In the genomic region with DNA sequence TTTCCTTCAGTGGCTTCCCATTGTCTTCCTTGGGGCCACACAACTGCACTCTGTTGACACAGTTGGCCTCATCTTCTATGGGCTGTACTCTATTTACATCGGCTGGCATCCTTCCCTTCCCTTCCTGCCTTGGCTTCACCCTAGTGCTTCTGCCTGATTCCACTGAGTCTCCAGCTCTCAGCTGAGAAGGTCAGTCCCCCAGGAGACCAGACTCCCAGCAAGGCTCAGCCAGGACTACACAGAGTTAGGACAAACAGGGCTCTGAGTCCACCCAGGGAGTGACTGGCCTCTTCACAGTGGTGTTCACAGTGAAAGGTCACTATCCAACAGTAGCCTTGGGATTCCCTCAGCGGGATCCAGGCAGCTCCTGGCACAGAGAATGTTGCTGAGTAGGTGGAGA, we compare ENCODE assay signal across 13 mouse cellular contexts. TPM values are rescaled to one million over a fixed set of nuclear protein-coding genes. Genes with fewer than 3 reads are reported as not detected.
A peak's percentile ranks its signal among the peaks of the same experiment; 100 is the strongest.
DNase-seq lines count a peak whose midpoint lies in the region; ATAC-seq and TF ChIP-seq lines count a peak whose summit lies in the region.
"Had no signal": no experiment of that assay in that cellular context is flagged by ENCODE, and none has a peak within 500 bp of the region (broad histone marks: within the 10 kb centered on the region; RNA-seq: fewer than 3 reads in every experiment).

No protein-coding gene starts in this region.

- H3K36me3 ChIP-seq in forebrain, postnatal 0 days (ENCODE audit: insufficient read depth) = no peaks in the 10 kb centered on the region
- no peaks in the 10 kb centered on the region for H3K36me3 ChIP-seq in forebrain, embryonic 13.5 days (ENCODE audit: poor library complexity, severe bottlenecking)
- H3K36me3 ChIP-seq in liver, embryonic 11.5 days (ENCODE audit: control insufficient read depth, insufficient read depth, low read length) = no peaks in the 10 kb centered on the region
- no peaks in the 10 kb centered on the region for H3K36me3 ChIP-seq in forebrain, embryonic 11.5 days (ENCODE audit: control insufficient read depth, insufficient read depth, low read length)
- H3K36me3 ChIP-seq: forebrain, embryonic 12.5 days had no signal

- H3K4me2 ChIP-seq in forebrain, postnatal 0 days (ENCODE audit: low read depth) = no peak overlapping the region
- H3K4me2 ChIP-seq in forebrain, embryonic 13.5 days = no peak overlapping the region
- H3K4me2 ChIP-seq in liver, embryonic 11.5 days = no peak overlapping the region
- no peak overlapping the region for H3K4me2 ChIP-seq in forebrain, embryonic 11.5 days (ENCODE audit: low read depth, low read length, severe bottlenecking)
- H3K4me2 ChIP-seq: forebrain, embryonic 12.5 days had no signal

- WGBS in forebrain, postnatal 0 days = 43% methylated on average over 2 of the region's 2 CpGs
- WGBS in forebrain, embryonic 13.5 days = 44% methylated on average over 2 of the region's 2 CpGs
- WGBS in liver, embryonic 11.5 days = 37% methylated on average over 2 of the region's 2 CpGs
- WGBS in forebrain, embryonic 11.5 days = 35% methylated on average over 2 of the region's 2 CpGs

- peak; percentile 23; the same call in 1 of the 2 replicates for ATAC-seq in forebrain, postnatal 0 days
- ATAC-seq in forebrain, embryonic 13.5 days = no peak
- ATAC-seq in liver, embryonic 11.5 days (replicated peaks; ENCODE audit: low FRiP score) = no peak
- ATAC-seq in forebrain, embryonic 11.5 days (replicated peaks; ENCODE audit: low FRiP score) = no peak

- TF ChIP-seq CTCF in forebrain, postnatal 0 days (IDR thresholded peaks at IDR 0.05; ENCODE audit: low read depth) = no peak

- no peak overlapping the region for H3K4me3 ChIP-seq in forebrain, postnatal 0 days (ENCODE audit: low read depth, low read length)
- no peak overlapping the region for H3K4me3 ChIP-seq in forebrain, embryonic 13.5 days
- no peak overlapping the region for H3K4me3 ChIP-seq in liver, embryonic 11.5 days (ENCODE audit: low read depth, low read length)
- no peak overlapping the region for H3K4me3 ChIP-seq in forebrain, embryonic 11.5 days (ENCODE audit: low read depth, low read length)
- H3K4me3 ChIP-seq: forebrain, embryonic 12.5 days; megakaryocyte, embryonic 14.5 days had no signal

- no peaks in the 10 kb centered on the region for H3K4me1 ChIP-seq in forebrain, postnatal 0 days (ENCODE audit: insufficient read depth)
- peaks cover 9% of the 10 kb centered on the region for H3K4me1 ChIP-seq in forebrain, embryonic 13.5 days
- peaks cover 13% of the 10 kb centered on the region for H3K4me1 ChIP-seq in liver, embryonic 11.5 days (replicated peaks; ENCODE audit: control insufficient read depth, insufficient read depth, low read length)
- 0 out of 2 replicates have a peak, but pooled peaks cover 5% of the 10 kb centered on the region for H3K4me1 ChIP-seq in forebrain, embryonic 11.5 days (replicated peaks; ENCODE audit: control insufficient read depth, insufficient read depth, low read length)

- H3K9ac ChIP-seq in forebrain, postnatal 0 days = no peak overlapping the region
- H3K9ac ChIP-seq in forebrain, embryonic 13.5 days = no peak overlapping the region
- H3K9ac ChIP-seq in liver, embryonic 11.5 days (ENCODE audit: low read depth, low read length) = no peak overlapping the region
- H3K9ac ChIP-seq in forebrain, embryonic 11.5 days (ENCODE audit: low read length) = no peak overlapping the region
- H3K9ac ChIP-seq: forebrain, embryonic 12.5 days had no signal

- DNase-seq in forebrain, postnatal 0 days = no peak
- DNase-seq in ovary, postnatal 36 days (ENCODE audit: low spot score) = peak; percentile 55
- DNase-seq in ovary, postnatal 14 days (ENCODE audit: low spot score) = no peak
- no peak for DNase-seq in liver, embryonic 11.5 days (ENCODE audit: low spot score)
- DNase-seq in lung, postnatal 36 days = peak; percentile 72
- DNase-seq in thymus, postnatal 10 days (ENCODE audit: low spot score in 2 of 2) = no peak
- no peak for DNase-seq in forebrain, embryonic 11.5 days (ENCODE audit: low spot score)
- DNase-seq: embryo, embryonic 11 days had no signal

- no peaks in the 10 kb centered on the region for H3K9me3 ChIP-seq in forebrain, postnatal 0 days (ENCODE audit: low read length)
- H3K9me3 ChIP-seq in forebrain, embryonic 13.5 days (replicated peaks) = no peaks in the 10 kb centered on the region
- H3K9me3 ChIP-seq in liver, embryonic 11.5 days (ENCODE audit: control insufficient read depth, low read length) = no peaks in the 10 kb centered on the region
- no peaks in the 10 kb centered on the region for H3K9me3 ChIP-seq in forebrain, embryonic 11.5 days (ENCODE audit: control insufficient read depth, low read length)
- H3K9me3 ChIP-seq: forebrain, embryonic 12.5 days; megakaryocyte, embryonic 14.5 days had no signal

- no peaks in the 10 kb centered on the region; the same call in 1 of the 2 replicates for H3K27me3 ChIP-seq in forebrain, postnatal 0 days (ENCODE audit: insufficient read depth, low read length)
- no peaks in the 10 kb centered on the region for H3K27me3 ChIP-seq in forebrain, embryonic 13.5 days
- H3K27me3 ChIP-seq in liver, embryonic 11.5 days (replicated peaks; ENCODE audit: control insufficient read depth, insufficient read depth, low read length) = no peaks in the 10 kb centered on the region
- no peaks in the 10 kb centered on the region for H3K27me3 ChIP-seq in forebrain, embryonic 11.5 days (ENCODE audit: control insufficient read depth, insufficient read depth, low read length)

- no peak overlapping the region for H3K27ac ChIP-seq in forebrain, postnatal 0 days (ENCODE audit: low read depth, low read length)
- H3K27ac ChIP-seq in forebrain, embryonic 13.5 days = no peak overlapping the region
- 0 out of 2 replicates have a peak overlapping the region, but pooled peaks have one; percentile 5 for H3K27ac ChIP-seq in liver, embryonic 11.5 days (ENCODE audit: low read depth, low read length)
- H3K27ac ChIP-seq in forebrain, embryonic 11.5 days (ENCODE audit: low read depth, low read length) = no peak overlapping the region
- H3K27ac ChIP-seq: forebrain, embryonic 12.5 days had no signal

RNA-seq across cellular contexts. Expression of gene Spocd1, which starts 12.9 kb away (rescaled TPM):
- total RNA-seq in forebrain, postnatal 0 days (2014; rRNA removed) = not detected in 2 replicates
- polyA plus RNA-seq in forebrain, postnatal 0 days (2015; fragmentation: Nextera tagmentation; extraction: Ambion mirVana) = 0.05 TPM in 1 of 2 replicates, not detected in the other
- not detected in 2 replicates for polyA plus RNA-seq in forebrain, embryonic 13.5 days (2015; fragmentation: Nextera tagmentation; extraction: Ambion mirVana)
- polyA plus RNA-seq in liver, embryonic 11.5 days (2014; fragmentation: Nextera tagmentation; extraction: Ambion mirVana) = 0.07 and 0.17 TPM in 2 replicates
- 0.05 TPM in 1 of 2 replicates, not detected in the other for polyA plus RNA-seq in forebrain, embryonic 11.5 days (2014; fragmentation: Nextera tagmentation; extraction: Ambion mirVana)
- total RNA-seq: granulocyte monocyte progenitor cell, adult 5-6 weeks had no signal
- polyA plus RNA-seq: forebrain, embryonic 12.5 days; neural tube, embryonic 14.5 days had no signal

Comparison
In these comparisons a context has a peak if more than half of its experiments do, and no peak if none do; other contexts are left out.
1. DNase-seq: peak in ovary, postnatal 36 days (single experiment) and lung, postnatal 36 days (single experiment); none in forebrain, postnatal 0 days (single experiment), ovary, postnatal 14 days (single experiment), liver, embryonic 11.5 days (single experiment), thymus, postnatal 10 days (0 of 2) and forebrain, embryonic 11.5 days (single experiment).